Mouse (Mus musculus): ENCODE data around the gene Rgl1. TPM values are rescaled to one million over a fixed set of nuclear protein-coding genes. Genes with fewer than 3 reads are reported as not detected.

Rgl1 gene
- polyA plus RNA-seq, 1 experiment from 2014 or later: 33.2 TPM

DNA sequence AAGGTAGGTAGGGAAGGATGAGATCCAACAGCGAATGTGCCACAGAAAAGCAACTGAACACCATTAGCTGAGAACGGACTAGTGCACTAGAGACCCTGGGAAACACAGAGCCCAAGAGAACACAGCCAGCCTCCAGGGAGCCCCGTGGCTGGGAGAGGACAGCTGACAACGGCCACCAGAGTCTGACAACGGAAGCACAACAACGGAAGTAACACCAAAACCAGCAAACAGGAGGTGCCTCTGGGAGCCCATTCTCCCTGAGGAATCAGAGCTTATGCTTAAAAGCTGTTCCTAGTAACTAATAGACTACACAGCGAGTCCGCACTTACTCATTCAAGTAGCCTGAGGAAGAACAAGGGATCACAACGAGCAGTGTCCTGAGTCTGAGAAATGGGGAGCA lies 16.9 kb downstream of the Rgl1 start:
- WGBS: 64% methylated on average over 9 of the region's 9 CpGs
- Histone ChIP-seq H3K4me1 (ENCODE audit: insufficient read depth, low read depth, low read length) (no peaks in the 10 kb centered on the region), H3K27me3 (replicated peaks; ENCODE audit: insufficient read depth, low read length) (no peaks in the 10 kb centered on the region), H3K27ac (ENCODE audit: low read length) (no peak overlapping the region), H3K4me2 (replicated peaks; ENCODE audit: low read depth, low read length) (no peak overlapping the region), H3K9ac (replicated peaks; ENCODE audit: low read depth) (no peak overlapping the region), H3K36me3 (ENCODE audit: insufficient read depth, low read length) (no peaks in the 10 kb centered on the region), H3K9me3 (ENCODE audit: low read length) (no peaks in the 10 kb centered on the region), H3K4me3 (ENCODE audit: low read depth, low read length) (no peak overlapping the region)
- ATAC-seq (peak; percentile 26; the same call in 1 of the 2 replicates), DNase-seq (ENCODE audit: low spot score) (no peak)
- TF ChIP-seq EP300 (IDR thresholded peaks at IDR 0.05) (no peak), CTCF (IDR thresholded peaks at IDR 0.05) (no peak)

DNA sequence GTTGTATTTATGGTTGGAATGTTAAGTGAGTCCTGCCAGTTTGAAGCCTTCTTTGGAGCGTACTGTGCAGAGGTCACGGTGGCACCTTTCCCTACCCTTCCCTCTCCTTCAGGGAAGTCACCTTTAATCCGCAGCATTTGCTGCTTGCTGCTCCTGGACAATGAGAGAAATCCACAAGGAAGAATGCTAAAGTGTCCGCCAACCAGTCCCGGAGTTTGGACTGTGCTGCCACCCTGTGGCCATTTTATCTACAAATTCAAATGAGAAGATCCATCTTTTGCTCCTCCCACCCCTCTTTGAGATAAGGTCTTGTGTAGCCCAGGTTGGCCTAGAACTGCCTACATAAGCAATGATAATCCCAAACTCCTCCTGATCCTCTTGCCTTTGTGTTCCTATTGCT lies 19.7 kb downstream of the Rgl1 start:
- Histone ChIP-seq H3K9me3 (ENCODE audit: low read length) (no peaks in the 10 kb centered on the region), H3K36me3 (ENCODE audit: insufficient read depth, low read length) (no peaks in the 10 kb centered on the region), H3K4me1 (ENCODE audit: insufficient read depth, low read depth, low read length) (no peaks in the 10 kb centered on the region; the same call in 1 of the 2 replicates), H3K9ac (replicated peaks; ENCODE audit: low read depth) (no peak overlapping the region), H3K4me2 (replicated peaks; ENCODE audit: low read depth, low read length) (no peak overlapping the region), H3K27me3 (replicated peaks; ENCODE audit: insufficient read depth, low read length) (no peaks in the 10 kb centered on the region), H3K4me3 (ENCODE audit: low read depth, low read length) (no peak overlapping the region), H3K27ac (ENCODE audit: low read length) (no peak overlapping the region)
- DNase-seq (ENCODE audit: low spot score) (peak; percentile 93), ATAC-seq (peak; percentile 49)
- WGBS: 6% methylated on average over 5 of the region's 5 CpGs
- TF ChIP-seq CTCF (IDR thresholded peaks at IDR 0.05) (peak; percentile 84), EP300 (IDR thresholded peaks at IDR 0.05) (peak; percentile 34; the same call in 1 of the 2 replicates)

- no peaks in the 10 kb centered on the region for H3K27me3 ChIP-seq (replicated peaks; ENCODE audit: insufficient read depth, low read length)
- H3K4me2 ChIP-seq (replicated peaks; ENCODE audit: low read depth, low read length): no peak overlapping the region
- H3K4me1 ChIP-seq (ENCODE audit: insufficient read depth, low read depth, low read length): no peaks in the 10 kb centered on the region; the same call in 1 of the 2 replicates
- no peak overlapping the region for H3K9ac ChIP-seq (replicated peaks; ENCODE audit: low read depth)
- 29% methylated on average over 15 of the region's 15 CpGs for WGBS
- no peaks in the 10 kb centered on the region for H3K36me3 ChIP-seq (ENCODE audit: insufficient read depth, low read length)
- ATAC-seq (no peak; the same call in 1 of the 2 replicates), DNase-seq (ENCODE audit: low spot score) (no peak)
- no peaks in the 10 kb centered on the region for H3K9me3 ChIP-seq (ENCODE audit: low read length)
- TF ChIP-seq CTCF (IDR thresholded peaks at IDR 0.05) (no peak), EP300 (IDR thresholded peaks at IDR 0.05) (no peak)
- no peak overlapping the region for H3K27ac ChIP-seq (ENCODE audit: low read length)
- no peak overlapping the region for H3K4me3 ChIP-seq (ENCODE audit: low read depth, low read length)
Observed at GRCm38 (mm10) chr1:152743095-152743826, 22.9 kb downstream of the Rgl1 start.

DNA sequence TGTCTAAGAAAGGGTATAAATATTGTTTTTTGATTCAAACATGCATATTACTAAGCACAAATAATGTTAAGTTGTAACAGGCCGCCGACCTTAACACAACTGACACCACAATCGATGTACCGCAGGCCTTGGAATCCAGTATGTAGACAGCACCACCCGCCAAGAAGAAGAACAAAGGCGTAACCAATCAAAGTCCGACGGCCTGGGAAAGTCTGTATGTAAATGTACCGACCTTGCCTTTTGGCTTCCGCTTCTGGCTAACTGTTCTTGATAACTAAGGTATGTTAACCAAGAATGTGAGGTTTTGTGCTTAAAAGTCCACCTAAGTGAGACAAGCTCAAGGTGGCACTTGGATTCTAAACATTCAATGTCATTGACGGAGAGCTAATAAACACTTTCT lies 26.8 kb downstream of the Rgl1 start:
- no peak overlapping the region for H3K9ac ChIP-seq (replicated peaks; ENCODE audit: low read depth)
- H3K4me3 ChIP-seq (ENCODE audit: low read depth, low read length): no peak overlapping the region
- H3K4me1 ChIP-seq (ENCODE audit: insufficient read depth, low read depth, low read length): no peaks in the 10 kb centered on the region; the same call in 1 of the 2 replicates
- H3K9me3 ChIP-seq (ENCODE audit: low read length): no peaks in the 10 kb centered on the region
- DNase-seq (ENCODE audit: low spot score) (no peak), ATAC-seq (no peak)
- no peaks in the 10 kb centered on the region for H3K27me3 ChIP-seq (replicated peaks; ENCODE audit: insufficient read depth, low read length)
- H3K4me2 ChIP-seq (replicated peaks; ENCODE audit: low read depth, low read length): no peak overlapping the region
- TF ChIP-seq EP300 (IDR thresholded peaks at IDR 0.05): no peak
- no peak overlapping the region for H3K27ac ChIP-seq (ENCODE audit: low read length)
- no peaks in the 10 kb centered on the region for H3K36me3 ChIP-seq (ENCODE audit: insufficient read depth, low read length)
- 95% methylated on average over 11 of the region's 11 CpGs for WGBS

DNA sequence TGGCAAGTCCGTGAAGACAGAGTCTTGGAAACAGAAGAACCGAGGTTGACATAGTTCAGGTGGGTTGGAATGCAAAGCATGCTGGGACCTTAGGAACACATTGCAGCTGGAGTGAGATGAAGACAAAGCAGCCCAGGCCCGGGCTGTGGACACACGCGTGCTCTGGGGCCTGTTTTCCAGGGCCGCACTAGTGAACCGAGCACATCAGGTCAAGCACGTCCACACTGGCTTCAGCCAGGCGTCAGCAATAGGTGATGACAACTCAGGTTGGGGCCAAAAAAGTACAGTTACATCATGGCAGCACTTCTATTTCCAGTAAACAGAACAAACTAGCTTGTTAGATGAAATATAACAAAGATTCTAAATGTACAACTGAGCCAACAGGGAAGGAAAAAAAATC lies 27.4 kb downstream of the Rgl1 start:
- Histone ChIP-seq H3K36me3 (ENCODE audit: insufficient read depth, low read length) (no peaks in the 10 kb centered on the region), H3K9ac (replicated peaks; ENCODE audit: low read depth) (no peak overlapping the region), H3K9me3 (ENCODE audit: low read length) (no peaks in the 10 kb centered on the region), H3K27ac (ENCODE audit: low read length) (no peak overlapping the region), H3K27me3 (replicated peaks; ENCODE audit: insufficient read depth, low read length) (no peaks in the 10 kb centered on the region), H3K4me2 (replicated peaks; ENCODE audit: low read depth, low read length) (no peak overlapping the region), H3K4me3 (ENCODE audit: low read depth, low read length) (no peak overlapping the region), H3K4me1 (ENCODE audit: insufficient read depth, low read depth, low read length) (no peaks in the 10 kb centered on the region; the same call in 1 of the 2 replicates)
- 69% methylated on average over 9 of the region's 9 CpGs for WGBS
- DNase-seq (ENCODE audit: low spot score): no peak
- no peak for ATAC-seq
- TF ChIP-seq CTCF (IDR thresholded peaks at IDR 0.05): no peak
- TF ChIP-seq EP300 (IDR thresholded peaks at IDR 0.05): no peak

DNA sequence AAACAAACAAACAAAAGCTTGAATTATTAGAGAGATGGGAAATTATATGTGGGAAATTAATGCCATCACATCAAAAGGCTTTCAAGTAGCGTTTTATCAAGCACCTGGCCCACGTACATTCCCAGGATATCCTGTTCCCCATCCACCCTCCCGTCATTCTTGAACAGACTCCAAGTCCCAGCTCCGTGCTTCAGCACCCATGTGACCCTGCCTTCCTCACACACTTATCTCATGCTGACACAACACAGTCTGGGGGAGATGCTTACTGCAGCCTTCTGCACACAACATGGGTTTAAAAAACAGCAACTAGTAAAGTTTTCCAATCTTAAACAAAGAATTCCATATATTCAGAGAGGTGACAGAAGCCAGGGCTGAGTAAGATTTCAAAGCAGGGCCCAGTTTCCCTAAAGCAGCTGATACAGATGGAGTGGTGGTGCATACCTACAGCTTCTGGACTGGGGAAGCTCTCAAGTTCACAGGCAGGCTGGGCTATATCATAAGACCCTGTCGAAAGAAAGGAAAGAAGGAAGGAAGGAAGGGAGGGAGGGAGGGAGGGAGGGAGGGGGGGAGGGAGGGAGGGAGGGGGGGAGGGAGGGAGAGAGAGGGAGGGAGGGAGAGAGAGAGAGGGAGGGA lies 38.4 kb downstream of the Rgl1 start:
- Histone ChIP-seq H3K27me3 (replicated peaks; ENCODE audit: insufficient read depth, low read length) (no peaks in the 10 kb centered on the region), H3K9me3 (ENCODE audit: low read length) (no peaks in the 10 kb centered on the region), H3K9ac (replicated peaks; ENCODE audit: low read depth) (no peak overlapping the region), H3K4me3 (ENCODE audit: low read depth, low read length) (no peak overlapping the region), H3K27ac (ENCODE audit: low read length) (no peak overlapping the region), H3K4me1 (ENCODE audit: insufficient read depth, low read depth, low read length) (no peaks in the 10 kb centered on the region), H3K4me2 (replicated peaks; ENCODE audit: low read depth, low read length) (no peak overlapping the region), H3K36me3 (ENCODE audit: insufficient read depth, low read length) (no peaks in the 10 kb centered on the region)
- peak; percentile 70 for ATAC-seq
- no peak for TF ChIP-seq EP300 (IDR thresholded peaks at IDR 0.05)
- TF ChIP-seq CTCF (IDR thresholded peaks at IDR 0.05): no peak
- DNase-seq (ENCODE audit: low spot score): peak; percentile 52
- 12% methylated on average over 4 of the region's 5 CpGs for WGBS
